Mouse (Mus musculus) lung, embryonic 14.5 days (tissue): ENCODE measurements at regions not wholly inside any gene's neighbourhood (a gene's known extent, or its start where the extent isn't known, plus 50 kb on each side); places are given as distances from the start of the nearest gene placed in this dataset.

Experiments
- ATAC-seq: fragments of 200-750 bp; cut with Nextera tagmentation; 2 replicates; pipeline ENCODE4 v1.8.0; 2017; ENCODE audit warnings: mild to moderate bottlenecking, moderate TSS enrichment, moderate library complexity; ENCODE audit not compliant: insufficient read depth
- DNase-seq: peaks from one replicate; pipeline ENCODE4 v3.0.0-alpha.2; 2015
- H3K27ac ChIP-seq: fragments of 300-500 bp; sonication (generic); 2 replicates; pipeline ENCODE4 v1.5.1; 2014; ENCODE audit warnings: low read depth, mild to moderate bottlenecking, moderate library complexity
- H3K27me3 ChIP-seq: fragments of 300-500 bp; sonication (generic); 2 replicates; pipeline ENCODE4 v1.6.1; 2014; ENCODE audit warnings: low read length, control low read depth; ENCODE audit not compliant: insufficient read depth
- H3K36me3 ChIP-seq: fragments of 300-500 bp; sonication (generic); 2 replicates; pipeline ENCODE4 v1.6.1; 2014; ENCODE audit warnings: control low read depth; ENCODE audit not compliant: insufficient read depth
- H3K4me1 ChIP-seq: fragments of 300-500 bp; sonication (generic); 2 replicates; pipeline ENCODE4 v1.6.1; 2014; ENCODE audit warnings: antibody characterized with exemption, control low read depth; ENCODE audit not compliant: insufficient read depth
- H3K4me2 ChIP-seq: fragments of 300-500 bp; sonication (generic); 2 replicates; pipeline ENCODE4 v1.6.1; 2014; ENCODE audit warnings: mild to moderate bottlenecking
- H3K4me3 ChIP-seq: fragments of 300-500 bp; sonication (generic); 2 replicates; pipeline ENCODE4 v1.5.1; 2014; ENCODE audit warnings: low read depth, low read length
- H3K9ac ChIP-seq: fragments of 300-500 bp; sonication (generic); 2 replicates; pipeline ENCODE4 v1.6.1; 2014
- H3K9me3 ChIP-seq: fragments of 300-500 bp; sonication (generic); 2 replicates; pipeline ENCODE4 v1.6.1; 2016; ENCODE audit warnings: low read depth, low read length, control low read depth
- CTCF ChIP-seq: IDR thresholded peaks from 2 replicates; pipeline ENCODE4 v1.5.1; 2016; ENCODE audit warnings: antibody characterized with exemption, low read depth
- WGBS: fragments of 180-500 bp; shearing (Covaris S2); extraction: QIAGEN DNeasy Blood & Tissue Kit; methylation state at CpG from one replicate; pipeline ENCODE4 v1.1.7; 2014; 5-methylcytosine and 5-hydroxymethylcytosine counted together

DNA sequence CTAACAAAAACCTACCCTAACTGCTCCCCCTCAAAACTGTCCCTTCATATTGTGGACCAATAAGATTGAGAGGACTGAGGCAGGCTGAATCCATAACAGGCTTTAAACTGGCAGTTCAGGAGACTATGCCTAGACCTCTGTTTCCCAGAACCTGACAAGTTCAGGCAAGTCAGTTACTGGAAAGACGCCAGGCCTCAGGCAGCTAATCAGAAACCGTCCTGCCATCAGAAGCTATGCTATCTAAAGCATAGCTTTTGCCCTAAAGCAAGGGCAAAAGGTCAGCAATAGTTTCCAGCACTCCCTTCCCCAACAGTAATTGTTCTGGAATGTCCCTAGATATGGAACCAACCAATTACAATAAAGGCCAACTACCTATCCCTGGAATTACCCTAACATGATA is 273.0 kb downstream of the Bche start:
- no peaks in the 10 kb centered on the region for H3K27me3 ChIP-seq
- TF ChIP-seq CTCF = no peak
- no peaks in the 10 kb centered on the region for H3K36me3 ChIP-seq
- H3K4me2 ChIP-seq = no peak overlapping the region
- DNase-seq = no peak
- no peaks in the 10 kb centered on the region for H3K4me1 ChIP-seq
- no peak overlapping the region for H3K27ac ChIP-seq
- H3K9me3 ChIP-seq = no peaks in the 10 kb centered on the region
- H3K9ac ChIP-seq = no peak overlapping the region
- no peak overlapping the region for H3K4me3 ChIP-seq
- WGBS = 47% methylated on average over 2 of the region's 2 CpGs
- no peak for ATAC-seq

DNA sequence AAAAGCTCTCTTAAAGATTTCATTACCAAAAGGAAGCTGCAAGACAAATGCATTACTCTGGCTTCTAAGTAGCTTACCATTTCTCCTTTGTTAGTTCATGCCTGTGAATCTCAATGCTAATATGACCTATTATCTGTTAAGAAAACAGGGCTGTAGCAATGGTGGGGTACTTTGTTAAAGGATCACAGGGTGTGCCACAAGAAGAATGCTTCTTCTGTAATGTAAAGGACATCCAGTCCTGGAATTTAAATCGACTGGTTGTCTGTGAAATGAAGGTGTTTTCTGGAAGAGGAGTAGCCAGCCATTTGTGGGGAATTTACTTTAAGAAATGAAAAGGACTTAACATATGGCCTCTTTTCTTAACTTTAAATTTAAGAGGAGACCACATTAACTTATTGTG is 273.9 kb downstream of the Bche start:
- Histone ChIP-seq H3K9me3 (no peaks in the 10 kb centered on the region), H3K4me2 (no peak overlapping the region), H3K9ac (no peak overlapping the region), H3K27ac (no peak overlapping the region), H3K27me3 (no peaks in the 10 kb centered on the region), H3K4me3 (no peak overlapping the region), H3K36me3 (no peaks in the 10 kb centered on the region), H3K4me1 (no peaks in the 10 kb centered on the region)
- no peak for ATAC-seq
- WGBS = 49% methylated on average over 1 of the region's 1 CpGs
- TF ChIP-seq CTCF = no peak
- no peak for DNase-seq

DNA sequence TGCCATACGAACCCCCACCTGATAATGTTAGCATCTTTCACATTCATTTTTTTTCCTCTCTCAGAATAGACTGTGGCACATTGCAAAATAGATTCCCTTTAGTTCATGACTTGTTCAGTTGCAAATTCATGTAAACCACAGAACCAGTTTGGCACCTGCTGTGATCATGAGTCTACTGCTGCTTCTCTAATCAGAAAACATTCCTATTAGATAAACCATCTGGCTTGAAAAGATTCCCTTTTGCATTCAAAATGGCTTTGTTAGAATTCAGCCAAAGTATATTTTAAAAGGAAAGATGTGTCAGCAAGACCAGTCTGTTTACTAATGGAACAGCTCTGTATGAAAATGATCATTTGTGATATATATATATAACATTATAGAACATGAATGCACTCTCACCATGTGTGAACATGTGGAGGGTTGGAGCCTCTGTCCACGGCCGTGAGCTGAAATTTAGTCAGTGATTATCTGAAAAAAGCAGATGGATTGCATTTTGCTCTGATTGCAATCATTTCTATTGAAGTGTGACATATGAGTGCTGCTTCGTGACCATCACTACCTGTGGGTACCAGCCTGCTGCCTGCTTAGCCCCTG is 298.2 kb downstream of the Bche start:
- ATAC-seq (no peak), DNase-seq (no peak)
- H3K27ac ChIP-seq = no peak overlapping the region
- H3K4me3 ChIP-seq = no peak overlapping the region
- no peak for TF ChIP-seq CTCF
- no peak overlapping the region for H3K9ac ChIP-seq
- WGBS = 75% methylated on average over 4 of the region's 4 CpGs
- no peaks in the 10 kb centered on the region for H3K27me3 ChIP-seq
- H3K36me3 ChIP-seq = no peaks in the 10 kb centered on the region
- H3K4me1 ChIP-seq = no peaks in the 10 kb centered on the region
- no peaks in the 10 kb centered on the region for H3K9me3 ChIP-seq
- H3K4me2 ChIP-seq = no peak overlapping the region

DNA sequence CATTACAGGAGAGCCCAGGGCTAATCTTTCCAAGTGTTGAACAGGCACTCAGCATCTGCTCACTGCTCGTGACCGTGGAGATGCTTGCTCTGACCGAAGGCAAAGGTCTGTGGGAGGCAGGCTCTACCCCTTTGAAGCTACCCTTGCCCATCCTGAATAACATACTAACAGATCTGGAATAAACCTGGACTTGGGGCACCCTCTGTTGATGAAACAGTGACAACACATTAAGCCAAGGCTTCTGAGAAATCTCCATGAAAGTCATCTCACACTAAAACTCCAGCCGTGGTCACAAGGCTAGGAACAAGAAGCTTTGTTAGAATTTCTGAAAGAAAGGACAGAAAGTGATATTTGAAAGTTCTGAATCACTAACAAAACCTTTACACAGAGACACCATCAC is 306.8 kb downstream of the Bche start:
- H3K36me3 ChIP-seq = no peaks in the 10 kb centered on the region
- no peaks in the 10 kb centered on the region for H3K4me1 ChIP-seq
- H3K27me3 ChIP-seq = no peaks in the 10 kb centered on the region
- H3K4me2 ChIP-seq = no peak overlapping the region
- H3K9me3 ChIP-seq = no peaks in the 10 kb centered on the region
- no peak for ATAC-seq
- no peak overlapping the region for H3K4me3 ChIP-seq
- no peak overlapping the region for H3K9ac ChIP-seq
- no peak overlapping the region for H3K27ac ChIP-seq
- DNase-seq = no peak
- TF ChIP-seq CTCF = no peak
- WGBS = 74% methylated on average over 4 of the region's 4 CpGs

DNA sequence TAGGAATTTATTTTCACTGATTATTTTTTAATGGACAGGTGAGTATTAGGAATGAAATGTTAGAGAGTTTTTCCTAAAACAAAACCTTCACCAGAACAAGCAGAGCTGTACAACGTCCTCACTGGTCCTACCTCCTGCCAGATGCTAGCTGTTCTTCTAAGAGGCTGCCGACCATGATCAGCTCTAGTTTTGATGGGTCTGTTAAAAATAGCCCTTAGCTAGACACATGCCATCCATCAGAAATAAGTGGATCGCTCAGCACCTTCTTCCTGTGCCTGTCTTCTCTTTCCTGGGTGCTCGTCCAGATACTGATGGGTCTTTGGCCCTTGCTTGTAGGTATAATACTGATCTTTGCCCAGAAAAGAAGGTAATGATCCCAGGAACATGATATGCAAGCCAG is 312.4 kb downstream of the Bche start:
- H3K27ac ChIP-seq = no peak overlapping the region
- no peaks in the 10 kb centered on the region for H3K36me3 ChIP-seq
- WGBS = 67% methylated on average over 4 of the region's 4 CpGs
- H3K27me3 ChIP-seq = no peaks in the 10 kb centered on the region
- ATAC-seq (no peak), DNase-seq (no peak)
- no peaks in the 10 kb centered on the region for H3K4me1 ChIP-seq
- no peaks in the 10 kb centered on the region for H3K9me3 ChIP-seq
- H3K4me3 ChIP-seq = no peak overlapping the region
- H3K9ac ChIP-seq = no peak overlapping the region
- no peak for TF ChIP-seq CTCF
- H3K4me2 ChIP-seq = no peak overlapping the region

DNA sequence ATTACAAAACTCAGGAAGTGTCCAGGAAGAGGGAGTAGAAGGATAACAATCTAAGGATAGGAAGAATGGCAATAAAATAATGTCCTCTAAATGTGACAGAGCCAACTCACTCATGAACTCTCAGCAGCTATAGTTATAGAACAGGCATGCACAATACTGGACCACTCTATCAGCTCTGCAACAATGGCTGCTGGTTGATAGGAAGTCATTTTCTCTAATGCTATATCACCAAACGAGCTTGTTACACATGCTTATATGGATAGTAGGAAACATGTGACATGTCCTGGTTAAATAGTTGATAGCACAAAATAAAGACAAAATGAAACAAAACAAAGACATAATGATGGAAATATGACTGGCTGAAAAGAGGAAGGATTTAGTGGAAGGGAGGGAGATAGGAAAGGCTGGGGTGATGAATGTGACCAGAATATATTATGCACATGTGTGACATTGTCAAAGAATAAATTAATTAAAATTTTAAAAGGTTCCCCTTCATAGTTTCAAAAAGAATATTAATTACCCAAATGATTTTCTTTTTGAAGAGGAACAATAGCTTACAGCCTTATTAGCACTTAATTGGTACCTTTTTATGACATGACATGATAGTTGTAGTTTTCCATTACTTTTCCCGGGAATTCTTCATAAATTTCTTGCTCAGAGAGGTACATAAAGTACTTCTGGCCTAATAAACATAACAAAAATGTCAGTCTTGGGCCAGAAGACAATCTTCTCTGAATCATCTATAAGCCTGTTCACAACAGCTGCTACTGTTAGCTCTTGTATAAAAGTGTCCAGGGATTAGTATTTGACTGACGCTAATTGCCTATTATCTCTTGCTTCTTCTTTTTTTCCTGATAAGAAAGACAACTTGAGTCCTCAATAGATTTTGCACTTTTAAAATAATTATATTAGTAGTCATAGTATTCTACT is 318.2 kb downstream of the Bche start:
- ATAC-seq = no peak
- WGBS = 80% methylated on average over 3 of the region's 3 CpGs
- no peak overlapping the region for H3K27ac ChIP-seq

DNA sequence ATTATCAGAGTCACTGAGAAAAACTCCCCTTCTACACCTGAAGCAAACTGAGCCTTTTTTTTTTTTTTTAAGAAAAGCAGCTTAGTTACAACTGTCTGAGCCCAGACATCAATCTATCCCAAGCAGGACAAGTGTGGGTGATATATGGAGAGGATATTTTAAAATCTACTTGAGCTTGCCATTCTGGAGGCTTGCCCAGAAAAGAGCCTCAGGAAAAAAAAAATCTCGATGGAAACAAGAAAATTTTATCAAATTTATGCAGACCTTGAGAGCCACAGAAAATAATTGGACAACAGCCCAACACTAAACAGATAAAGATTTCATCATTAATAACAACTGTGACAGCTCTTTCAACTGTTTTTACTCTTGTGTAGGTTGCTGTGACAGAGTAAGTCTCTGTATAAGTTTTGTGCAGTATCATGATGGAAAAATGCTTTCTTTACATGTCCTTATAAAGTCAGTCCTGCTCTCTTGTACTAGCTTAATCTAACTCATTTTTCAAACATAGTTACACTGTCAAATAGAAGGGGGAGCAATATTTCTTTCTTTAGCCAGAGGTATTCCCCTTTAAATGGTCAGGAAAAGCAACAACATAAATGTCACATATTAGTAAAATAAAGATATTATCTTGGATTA is 297.4 kb upstream of the Slitrk3 start:
- no peaks in the 10 kb centered on the region for H3K27me3 ChIP-seq
- H3K36me3 ChIP-seq = no peaks in the 10 kb centered on the region
- TF ChIP-seq CTCF = no peak
- DNase-seq = peak; percentile 5
- no peak overlapping the region for H3K9ac ChIP-seq
- WGBS = 30% methylated on average over 1 of the region's 1 CpGs
- H3K4me2 ChIP-seq = no peak overlapping the region
- ATAC-seq = no peak
- H3K27ac ChIP-seq = no peak overlapping the region
- no peaks in the 10 kb centered on the region for H3K4me1 ChIP-seq
- H3K4me3 ChIP-seq = no peak overlapping the region
- no peaks in the 10 kb centered on the region for H3K9me3 ChIP-seq

More for the DNA sequence above, 318.2 kb downstream of the Bche start:
- Histone ChIP-seq H3K36me3 (no peaks in the 10 kb centered on the region), H3K27me3 (no peaks in the 10 kb centered on the region), H3K4me1 (no peaks in the 10 kb centered on the region), H3K9me3 (no peaks in the 10 kb centered on the region), H3K4me2 (no peak overlapping the region), H3K4me3 (no peak overlapping the region), H3K9ac (no peak overlapping the region)
- no peak for TF ChIP-seq CTCF
- no peak for DNase-seq
